Mouse (Mus musculus) forebrain, embryonic 11.5 days (tissue): Measurements from ENCODE around the gene Map2k6. TPM values are rescaled to one million over a fixed set of nuclear protein-coding genes. Genes with fewer than 3 reads are reported as not detected.
A peak's percentile ranks its signal among the peaks of the same experiment; 100 is the strongest.

ENCODE experiments used
- ATAC-seq: fragments of 200-750 bp; cut with Nextera tagmentation; replicated peaks from 2 replicates; pipeline ENCODE4 v1.8.0; 2017; ENCODE audit warnings: moderate TSS enrichment; ENCODE audit not compliant: low FRiP score
- DNase-seq: peaks from one replicate; pipeline ENCODE4 v3.0.0-alpha.2; 2017; ENCODE audit warnings: low spot score
- H3K27ac ChIP-seq: fragments of 300-500 bp; sonication (generic); 2 replicates; pipeline ENCODE4 v1.5.1; 2014; ENCODE audit warnings: low read depth, low read length
- H3K27me3 ChIP-seq: fragments of 300-500 bp; sonication (generic); 2 replicates; pipeline ENCODE4 v1.6.1; 2014; ENCODE audit warnings: mild to moderate bottlenecking, low read length, mixed read lengths; ENCODE audit not compliant: control insufficient read depth, insufficient read depth
- H3K36me3 ChIP-seq: fragments of 300-500 bp; sonication (generic); 2 replicates; pipeline ENCODE4 v1.6.1; 2014; ENCODE audit warnings: mild to moderate bottlenecking, low read length, moderate library complexity, mixed read lengths; ENCODE audit not compliant: control insufficient read depth, insufficient read depth
- H3K4me1 ChIP-seq: fragments of 300-500 bp; sonication (generic); replicated peaks from 2 replicates; pipeline ENCODE4 v1.6.1; 2014; ENCODE audit warnings: low read length, mixed read lengths; ENCODE audit not compliant: control insufficient read depth, insufficient read depth
- H3K4me2 ChIP-seq: fragments of 300-500 bp; sonication (generic); 2 replicates; pipeline ENCODE4 v1.6.1; 2014; ENCODE audit warnings: low read depth, mild to moderate bottlenecking, low read length, moderate library complexity, mixed read lengths; ENCODE audit not compliant: severe bottlenecking
- H3K4me3 ChIP-seq: fragments of 300-500 bp; sonication (generic); 2 replicates; pipeline ENCODE4 v1.5.1; 2014; ENCODE audit warnings: low read depth, low read length
- H3K9ac ChIP-seq: fragments of 300-500 bp; sonication (generic); 2 replicates; pipeline ENCODE4 v1.6.1; 2014; ENCODE audit warnings: low read length
- H3K9me3 ChIP-seq: fragments of 300-500 bp; sonication (generic); 2 replicates; pipeline ENCODE4 v1.6.1; 2016; ENCODE audit warnings: low read length, mixed read lengths; ENCODE audit not compliant: control insufficient read depth
- WGBS: fragments of 180-500 bp; shearing (Covaris S2); extraction: QIAGEN DNeasy Blood & Tissue Kit; methylation state at CpG from one replicate; pipeline ENCODE4 v1.1.7; 2014; 5-methylcytosine and 5-hydroxymethylcytosine counted together
- polyA plus RNA-seq: library from polyadenylated mRNA; unstranded; fragments of >200 nt; fragmentation: Nextera tagmentation; extraction: Ambion mirVana; gene quantifications from 2 replicates; pipeline ENCODE4 v1.2.1, GENCODE M21; 2014

Gene Map2k6
- polyA plus RNA-seq, 1 experiment from 2014 or later: 42.2 TPM

GRCm38 (mm10) chr11:110544419-110545210 lies 145.7 kb downstream of the Map2k6 start:
- ATAC-seq: no peak
- no peaks in the 10 kb centered on the region for H3K4me1 ChIP-seq

GRCm38 (mm10) chr11:110545416-110545815 lies 146.5 kb downstream of the Map2k6 start:
- no peaks in the 10 kb centered on the region for H3K9me3 ChIP-seq
- H3K36me3 ChIP-seq: no peaks in the 10 kb centered on the region
- no peak overlapping the region for H3K9ac ChIP-seq
- H3K27ac ChIP-seq: no peak overlapping the region
- no peaks in the 10 kb centered on the region for H3K27me3 ChIP-seq
- DNase-seq (no peak), ATAC-seq (no peak)
- WGBS: 91% methylated on average over 3 of the region's 3 CpGs
- H3K4me3 ChIP-seq: no peak overlapping the region
- no peaks in the 10 kb centered on the region for H3K4me1 ChIP-seq
- no peak overlapping the region for H3K4me2 ChIP-seq

More at GRCm38 (mm10) chr11:110544419-110545210, 145.7 kb downstream of the Map2k6 start:
- Histone ChIP-seq H3K27me3 (no peaks in the 10 kb centered on the region), H3K27ac (no peak overlapping the region), H3K9me3 (no peaks in the 10 kb centered on the region), H3K9ac (no peak overlapping the region), H3K36me3 (no peaks in the 10 kb centered on the region), H3K4me2 (no peak overlapping the region), H3K4me3 (no peak overlapping the region)
- WGBS: 89% methylated on average over 11 of the region's 11 CpGs
- DNase-seq: no peak

GRCm38 (mm10) chr11:110551471-110551967 lies 152.6 kb downstream of the Map2k6 start:
- Histone ChIP-seq H3K27me3 (no peaks in the 10 kb centered on the region), H3K4me2 (no peak overlapping the region), H3K4me1 (no peaks in the 10 kb centered on the region), H3K27ac (no peak overlapping the region), H3K9ac (no peak overlapping the region), H3K36me3 (no peaks in the 10 kb centered on the region), H3K9me3 (no peaks in the 10 kb centered on the region), H3K4me3 (no peak overlapping the region)
- 87% methylated on average over 12 of the region's 12 CpGs for WGBS
- ATAC-seq: no peak
- no peak for DNase-seq

- Histone ChIP-seq H3K4me3 (no peak overlapping the region), H3K9me3 (no peaks in the 10 kb centered on the region), H3K36me3 (no peaks in the 10 kb centered on the region), H3K27me3 (no peaks in the 10 kb centered on the region), H3K27ac (no peak overlapping the region), H3K9ac (no peak overlapping the region), H3K4me2 (no peak overlapping the region), H3K4me1 (no peaks in the 10 kb centered on the region)
- DNase-seq: no peak
- WGBS: 91% methylated on average over 12 of the region's 12 CpGs
- no peak for ATAC-seq
Observed at GRCm38 (mm10) chr11:110562320-110563081, 163.6 kb downstream of the Map2k6 start.

- 76% methylated on average over 12 of the region's 12 CpGs for WGBS
- Histone ChIP-seq H3K4me1 (no peaks in the 10 kb centered on the region), H3K27me3 (no peaks in the 10 kb centered on the region), H3K27ac (no peak overlapping the region), H3K4me3 (no peak overlapping the region), H3K4me2 (no peak overlapping the region), H3K9me3 (no peaks in the 10 kb centered on the region), H3K36me3 (no peaks in the 10 kb centered on the region), H3K9ac (no peak overlapping the region)
- ATAC-seq (no peak), DNase-seq (no peak)
Observed at GRCm38 (mm10) chr11:110563272-110563671, 164.3 kb downstream of the Map2k6 start.

- Histone ChIP-seq H3K9me3 (no peaks in the 10 kb centered on the region), H3K27ac (no peak overlapping the region), H3K4me3 (no peak overlapping the region), H3K4me2 (no peak overlapping the region), H3K36me3 (no peaks in the 10 kb centered on the region), H3K27me3 (no peaks in the 10 kb centered on the region), H3K9ac (no peak overlapping the region), H3K4me1 (no peaks in the 10 kb centered on the region)
- ATAC-seq (no peak), DNase-seq (no peak)
- WGBS: 85% methylated on average over 10 of the region's 10 CpGs
Observed at GRCm38 (mm10) chr11:110563801-110564200, 164.9 kb downstream of the Map2k6 start.

GRCm38 (mm10) chr11:110566307-110566706 lies 167.4 kb downstream of the Map2k6 start:
- WGBS: 90% methylated on average over 7 of the region's 7 CpGs
- no peak overlapping the region for H3K4me3 ChIP-seq
- DNase-seq: no peak
- no peak for ATAC-seq
- no peak overlapping the region for H3K4me2 ChIP-seq
- no peaks in the 10 kb centered on the region for H3K27me3 ChIP-seq
- no peaks in the 10 kb centered on the region for H3K4me1 ChIP-seq
- H3K9me3 ChIP-seq: no peaks in the 10 kb centered on the region
- no peaks in the 10 kb centered on the region for H3K36me3 ChIP-seq
- no peak overlapping the region for H3K27ac ChIP-seq
- no peak overlapping the region for H3K9ac ChIP-seq

GRCm38 (mm10) chr11:110572548-110572947 lies 173.6 kb downstream of the Map2k6 start:
- Histone ChIP-seq H3K4me3 (no peak overlapping the region), H3K4me2 (no peak overlapping the region), H3K9ac (no peak overlapping the region), H3K36me3 (no peaks in the 10 kb centered on the region), H3K27me3 (no peaks in the 10 kb centered on the region), H3K9me3 (no peaks in the 10 kb centered on the region), H3K27ac (no peak overlapping the region), H3K4me1 (no peaks in the 10 kb centered on the region)
- DNase-seq (peak; percentile 70), ATAC-seq (peak; percentile 46; the same call in 1 of the 2 replicates)
- 61% methylated on average over 10 of the region's 10 CpGs for WGBS
